Mouse (Mus musculus): ENCODE results near the gene Cela3b.

GRCm38 (mm10) chr4:137476761-137477237 lies 46.5 kb upstream of the Cela3b start:
- TF ChIP-seq CTCF (IDR thresholded peaks at IDR 0.05; ENCODE audit: extremely low read depth, insufficient read depth, low read length), result no peak
- no peak for TF ChIP-seq POLR2A (IDR thresholded peaks at IDR 0.05; ENCODE audit: extremely low read depth, insufficient read depth, low read length)

All from cortical plate, adult 2 months (tissue).